Mouse (Mus musculus): ENCODE measurements at regions not wholly inside any gene's neighbourhood (a gene's known extent, or its start where the extent isn't known, plus 50 kb on each side); places are given as distances from the start of the nearest gene placed in this dataset.
A peak's percentile ranks its signal among the peaks of the same experiment; 100 is the strongest.

DNA sequence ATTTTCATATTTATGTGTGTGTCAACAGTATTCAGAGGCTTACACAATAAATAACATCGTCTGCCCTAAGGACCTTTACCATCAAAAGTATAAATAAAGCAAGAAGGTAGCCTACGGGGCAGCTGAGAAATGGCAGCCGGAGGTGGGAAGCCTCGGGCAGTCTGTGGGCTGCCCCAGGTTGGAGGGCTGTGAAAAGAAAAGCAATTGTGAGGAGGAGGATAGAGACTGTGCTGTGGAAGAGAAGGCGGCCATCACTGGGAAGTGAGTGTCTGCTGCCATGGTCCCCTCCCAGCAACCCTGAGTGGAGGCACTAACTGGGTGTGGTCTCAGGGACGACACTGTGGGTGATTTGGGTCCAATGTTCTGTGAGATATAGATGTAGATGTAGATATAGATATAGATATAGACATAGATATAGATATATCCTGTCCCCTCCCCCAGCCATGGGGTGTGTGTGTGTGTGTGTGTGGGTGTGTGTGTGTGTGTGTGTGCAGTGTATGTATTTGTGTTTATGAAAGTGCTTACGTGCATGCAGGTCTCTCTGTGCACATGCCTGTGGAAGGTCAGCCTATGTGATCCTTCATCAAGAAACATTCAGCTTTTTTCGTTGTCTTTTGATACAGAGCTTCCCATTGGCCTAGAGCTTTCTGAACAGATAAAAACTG lies 220.6 kb upstream of the Noct start:
- no peak for DNase-seq (ENCODE audit: low spot score in 2 of 2)

DNA sequence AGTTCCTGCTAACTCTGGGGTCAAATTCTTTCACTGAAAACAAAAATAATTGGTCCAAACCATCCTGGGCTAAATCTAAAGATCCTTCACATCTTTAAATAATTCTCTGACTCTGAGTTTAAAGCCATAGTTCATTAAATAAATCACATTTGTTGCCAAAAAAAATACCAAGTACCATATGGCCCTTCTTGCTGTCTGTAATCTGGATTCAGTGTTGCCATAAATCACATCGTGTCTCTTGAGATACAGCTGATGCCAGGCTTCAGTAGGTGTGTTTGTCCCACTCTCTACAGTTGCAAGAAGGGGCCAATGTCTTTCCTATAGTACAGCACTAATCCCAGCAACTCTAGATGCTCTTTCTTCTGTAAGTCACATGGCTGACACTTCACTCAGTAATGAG lies 220.0 kb upstream of the Noct start:
- no peak for DNase-seq (ENCODE audit: low spot score in 2 of 2)

DNA sequence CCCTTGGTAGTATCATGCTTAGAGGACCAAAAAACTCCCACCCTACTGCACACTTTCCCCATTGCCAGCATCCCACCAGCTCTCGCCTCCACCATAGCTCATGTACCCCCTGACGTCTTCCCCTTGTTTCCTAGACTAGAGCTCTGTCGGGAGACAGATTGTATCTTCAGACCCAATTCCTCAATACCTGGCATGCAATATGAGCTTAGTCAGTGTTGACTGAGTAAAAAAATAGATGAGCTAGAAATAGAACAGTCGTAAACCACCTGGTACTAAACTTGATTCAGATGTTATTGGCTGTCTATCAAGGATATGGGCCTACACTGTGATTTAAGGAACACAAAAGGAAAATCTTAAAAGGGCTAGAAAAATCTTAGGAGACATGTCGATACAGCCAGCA lies 215.1 kb upstream of the Noct start:
- no peak for DNase-seq (ENCODE audit: low spot score in 2 of 2)

DNA sequence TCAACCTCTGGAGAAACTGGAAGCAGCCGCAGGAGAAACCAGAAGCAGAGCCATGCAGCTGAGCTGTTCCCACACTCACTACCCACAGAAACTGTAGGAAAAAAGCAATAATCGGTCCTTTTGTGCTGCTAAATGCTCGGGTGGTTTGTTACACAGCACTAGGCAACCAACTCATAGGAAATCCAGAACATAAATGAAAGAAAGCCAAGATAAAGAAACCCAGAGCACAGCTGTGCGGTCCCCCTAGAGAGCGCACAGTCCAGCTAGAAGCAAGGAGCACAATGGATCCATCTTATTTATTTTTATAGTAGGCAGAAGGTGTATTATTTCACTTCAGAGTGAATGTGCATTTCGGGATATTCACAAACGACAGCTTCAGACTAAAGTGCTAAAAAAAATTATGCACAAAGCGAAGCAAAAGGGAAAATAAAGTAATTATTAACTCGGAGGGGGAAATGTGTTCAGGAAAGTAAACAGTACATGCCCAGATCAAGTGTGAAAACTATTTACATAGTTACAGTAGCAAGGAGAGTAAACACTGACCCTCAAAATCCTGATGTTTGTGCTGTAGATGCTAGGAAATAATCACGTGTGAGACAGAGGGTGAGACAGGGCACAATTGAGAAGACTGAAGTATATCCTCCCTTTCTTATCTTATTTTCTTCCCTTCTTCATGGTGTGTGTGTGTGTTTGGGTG lies 204.4 kb upstream of the Noct start:
- DNase-seq (ENCODE audit: low spot score in 2 of 2): no peak

DNA sequence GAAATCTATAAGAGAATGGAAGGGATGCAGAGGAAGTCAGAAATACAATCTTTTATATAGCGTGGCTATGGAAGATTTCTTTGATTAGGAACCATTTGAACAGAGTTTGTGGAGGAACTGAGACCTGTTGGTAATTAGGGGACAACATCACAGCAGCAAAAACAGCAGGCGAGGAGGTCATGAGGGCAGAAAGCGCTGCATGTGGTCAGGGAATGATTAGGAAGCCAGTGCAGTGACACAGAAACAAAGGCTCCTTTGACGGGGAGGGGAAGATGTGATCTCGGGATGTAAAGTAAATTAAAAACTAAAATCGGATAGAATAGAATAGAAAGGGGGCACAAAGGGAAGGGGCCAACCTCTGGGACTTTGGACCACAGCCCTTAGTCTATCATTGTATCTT lies 199.6 kb upstream of the Noct start:
- no peak for DNase-seq (ENCODE audit: low spot score in 2 of 2)

DNA sequence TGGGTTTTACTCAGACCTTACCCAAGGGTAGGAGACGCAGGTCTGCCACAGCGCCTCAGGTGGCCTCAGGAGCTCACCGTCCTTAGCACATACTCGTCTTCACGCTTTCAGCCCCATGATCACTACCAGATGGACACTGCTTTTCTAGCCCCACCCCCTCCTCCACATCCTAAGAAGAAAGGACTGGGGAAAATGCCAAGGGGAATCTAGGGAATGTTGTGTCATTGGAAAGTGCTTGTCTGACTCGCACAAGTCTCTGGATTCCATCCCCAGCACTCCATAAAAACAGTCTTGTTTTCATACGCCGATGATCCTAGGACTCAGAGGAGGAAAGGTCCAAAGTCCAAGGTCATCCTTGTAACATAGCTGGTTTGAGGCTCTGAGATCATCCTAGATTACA lies 192.4 kb upstream of the Noct start:
- DNase-seq (ENCODE audit: low spot score in 2 of 2): peak; percentile 3 to 15

DNA sequence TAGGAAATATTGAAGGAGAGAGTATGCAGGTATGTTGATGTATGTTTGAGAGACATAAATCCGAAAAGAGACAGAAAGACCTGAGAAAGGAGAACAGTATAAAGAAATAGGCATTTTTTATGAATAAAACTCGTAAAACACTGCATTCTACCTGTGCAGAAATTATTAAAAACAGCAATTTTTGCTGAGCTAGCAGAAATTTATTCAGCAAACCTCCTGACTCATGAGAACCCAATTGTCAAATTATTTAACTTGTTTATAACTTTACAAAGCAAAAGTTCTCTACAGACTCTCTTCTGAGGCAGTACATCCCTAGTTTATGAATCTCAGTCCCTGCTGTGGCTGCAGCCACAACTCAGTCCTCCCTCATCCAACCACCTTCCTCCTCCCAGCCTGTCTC lies 191.0 kb upstream of the Noct start:
- no peak for DNase-seq (ENCODE audit: low spot score in 2 of 2)

DNA sequence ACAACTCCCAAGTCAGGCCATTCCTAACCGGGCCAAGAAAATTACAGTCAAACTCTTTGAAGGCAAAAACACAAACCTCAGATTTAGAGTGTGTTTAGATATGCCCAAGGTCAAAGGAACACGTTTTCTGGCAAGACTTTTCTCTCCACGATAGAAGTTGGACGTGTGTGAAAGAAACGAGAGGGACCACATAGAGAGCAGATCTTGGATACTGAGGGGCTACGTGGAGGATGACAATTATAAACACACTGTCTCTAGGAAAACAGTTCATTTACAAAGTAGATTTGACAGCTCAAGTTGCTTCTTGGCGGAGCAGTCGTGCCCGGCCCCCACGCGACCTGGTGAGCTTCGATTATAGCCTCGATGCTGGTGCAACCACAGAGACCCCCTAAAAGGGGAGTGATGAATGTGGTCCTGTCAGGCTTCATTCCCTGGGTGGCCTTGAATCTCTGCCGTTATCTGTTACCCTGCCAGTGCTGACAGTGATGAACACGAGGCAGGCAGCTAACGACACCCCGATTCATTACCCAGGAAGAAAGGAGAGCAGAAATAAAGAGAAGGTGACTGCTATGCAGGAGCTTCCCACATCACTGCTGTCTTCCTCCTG lies 187.4 kb upstream of the Noct start:
- no peak for DNase-seq (ENCODE audit: low spot score in 2 of 2)

DNA sequence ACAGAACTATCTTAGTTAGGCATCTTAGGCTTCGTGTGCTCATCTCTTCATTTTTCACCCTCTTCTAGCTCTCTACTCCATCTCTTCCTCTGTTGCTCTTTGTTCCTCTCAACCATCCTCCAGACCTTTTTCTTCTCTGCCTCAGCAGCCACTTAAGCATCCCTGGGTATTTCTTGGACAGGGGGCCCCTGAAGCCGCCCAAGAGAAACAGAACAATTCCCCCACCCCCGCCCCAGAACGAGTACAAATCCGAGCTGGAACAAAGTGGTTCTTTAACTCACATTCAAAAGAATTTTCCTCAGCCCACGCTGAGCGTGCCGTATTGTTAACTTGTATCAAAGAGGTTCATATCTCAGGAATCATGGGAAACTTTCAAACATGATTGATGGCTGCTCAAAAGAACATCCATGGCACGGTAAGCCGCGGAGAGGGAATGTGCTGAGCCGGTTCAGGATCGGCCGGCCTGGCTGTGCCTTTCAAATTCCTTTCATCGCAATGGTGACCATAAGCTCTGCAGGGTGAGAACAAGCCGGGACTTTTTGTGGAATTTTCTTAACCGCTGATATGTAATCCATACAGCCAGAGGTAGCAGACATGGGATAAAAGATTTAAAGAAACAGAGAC lies 181.9 kb upstream of the Noct start:
- no peak for DNase-seq (ENCODE audit: low spot score in 2 of 2)

DNA sequence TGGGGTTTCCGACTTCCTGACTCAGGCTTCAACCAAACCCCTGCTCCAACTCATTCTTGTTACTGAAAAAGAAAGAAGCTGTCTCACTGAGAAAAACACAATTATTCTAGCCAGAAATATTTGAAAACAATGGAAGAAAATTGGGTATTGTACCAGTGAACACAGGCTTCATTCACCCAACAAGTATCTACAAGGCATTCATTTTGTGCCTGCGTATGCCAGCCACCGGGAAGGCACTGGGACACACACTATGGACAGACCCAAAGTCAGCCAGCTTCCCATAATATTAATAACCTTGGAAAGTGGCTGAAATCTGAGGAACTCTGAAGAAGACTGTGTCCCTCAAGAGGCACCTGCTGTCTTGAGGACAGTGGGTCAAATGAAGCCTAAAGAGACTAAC lies 175.5 kb upstream of the Noct start:
- no peak for DNase-seq (ENCODE audit: low spot score in 2 of 2)

DNA sequence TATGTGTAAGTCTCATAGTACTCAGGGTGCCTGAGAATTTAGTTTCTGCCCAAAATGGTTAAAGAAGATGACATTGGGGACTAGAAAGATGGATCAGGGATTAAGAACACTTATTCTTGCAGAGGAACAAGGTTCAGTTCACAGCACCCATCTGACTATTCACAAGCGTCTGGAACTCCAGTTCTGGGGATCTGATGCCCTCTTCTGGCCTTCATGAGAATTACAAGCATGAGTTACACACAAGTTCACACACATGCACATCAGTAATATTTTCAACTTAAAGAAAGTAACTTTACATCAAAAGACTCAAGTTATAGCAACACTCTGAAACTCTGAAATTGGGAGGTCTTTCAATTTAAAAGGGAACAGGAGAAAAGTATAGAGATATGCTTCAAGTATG lies 174.1 kb upstream of the Noct start:
- no peak for DNase-seq (ENCODE audit: low spot score in 2 of 2)

DNA sequence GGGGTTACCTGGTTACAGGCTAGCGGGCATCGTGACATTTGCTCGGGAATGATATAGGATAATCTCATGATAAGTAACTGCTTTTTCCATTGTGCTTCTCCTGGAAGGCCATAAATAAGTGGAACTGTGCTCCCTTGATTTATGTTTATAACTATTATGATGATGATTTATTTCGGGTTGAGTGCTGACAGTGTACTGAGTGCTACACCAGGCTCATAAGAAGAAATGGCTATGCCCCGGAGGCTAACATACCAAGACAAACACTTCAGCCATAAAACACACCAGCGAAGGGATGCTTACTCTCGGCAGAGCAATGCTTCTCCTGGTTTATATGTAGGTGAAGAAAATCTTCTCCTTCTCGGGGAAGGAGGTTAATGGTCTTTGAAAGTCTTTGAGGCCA lies 169.2 kb upstream of the Noct start:
- no peak for DNase-seq (ENCODE audit: low spot score in 2 of 2)

DNA sequence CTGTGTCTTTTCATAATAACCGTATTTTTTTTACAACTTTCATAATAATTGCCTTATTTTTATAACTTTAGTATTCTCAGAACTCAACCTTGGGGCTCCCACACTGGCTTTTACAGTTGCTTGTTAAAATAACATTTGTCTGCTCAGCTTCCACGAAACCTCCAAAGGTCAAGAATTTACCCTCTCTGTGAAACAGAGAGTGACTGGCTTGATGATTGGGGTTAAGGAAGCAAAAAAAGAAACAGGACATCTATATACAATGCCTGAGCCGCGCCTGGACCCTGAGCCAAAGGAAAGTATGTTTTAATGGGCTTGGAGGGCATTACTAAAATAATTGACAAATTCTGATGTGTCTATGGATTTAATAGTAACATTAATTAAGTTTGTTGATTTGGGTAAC lies 160.0 kb upstream of the Noct start:
- no peak for DNase-seq (ENCODE audit: low spot score in 2 of 2)

DNA sequence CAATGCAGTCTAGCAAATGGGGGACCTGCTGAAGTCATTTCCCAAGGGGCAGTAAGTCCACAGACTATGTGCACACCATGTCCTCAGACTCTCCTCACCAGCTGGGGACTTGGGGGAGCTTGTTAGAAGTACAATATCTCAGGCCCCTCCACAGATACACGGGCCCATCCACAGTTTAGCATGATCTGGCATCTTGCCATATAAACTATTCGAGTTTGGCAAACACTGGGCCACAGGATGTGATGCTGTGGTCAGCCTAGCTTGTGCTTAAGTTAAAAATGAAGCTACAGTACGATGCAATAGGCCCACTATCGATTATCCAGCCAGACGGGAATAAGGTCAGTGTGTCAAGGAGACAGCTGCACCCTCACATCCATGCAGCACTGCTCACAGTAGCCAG lies 157.9 kb upstream of the Noct start:
- no peak for DNase-seq (ENCODE audit: low spot score in 2 of 2)

DNA sequence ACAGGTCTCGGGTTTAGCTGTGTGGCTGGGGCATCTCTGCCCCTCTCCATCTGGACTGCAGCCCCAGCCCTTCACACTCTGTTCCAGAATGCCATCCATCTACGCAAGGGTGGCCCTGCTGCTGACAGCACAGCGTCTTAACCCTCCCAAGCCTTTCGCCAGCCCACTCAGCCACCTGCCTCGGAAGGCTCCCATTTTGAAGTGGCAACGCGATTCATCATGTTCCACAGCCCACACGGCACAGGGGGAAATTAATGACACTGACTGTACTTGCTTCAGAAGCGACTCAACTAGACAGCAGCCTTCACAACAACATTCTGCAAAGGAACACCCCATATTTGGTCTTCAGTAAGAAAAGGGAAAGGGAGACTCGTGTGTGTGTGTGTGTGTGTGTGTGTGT lies 151.8 kb upstream of the Noct start:
- DNase-seq (ENCODE audit: low spot score in 2 of 2): no peak

DNA sequence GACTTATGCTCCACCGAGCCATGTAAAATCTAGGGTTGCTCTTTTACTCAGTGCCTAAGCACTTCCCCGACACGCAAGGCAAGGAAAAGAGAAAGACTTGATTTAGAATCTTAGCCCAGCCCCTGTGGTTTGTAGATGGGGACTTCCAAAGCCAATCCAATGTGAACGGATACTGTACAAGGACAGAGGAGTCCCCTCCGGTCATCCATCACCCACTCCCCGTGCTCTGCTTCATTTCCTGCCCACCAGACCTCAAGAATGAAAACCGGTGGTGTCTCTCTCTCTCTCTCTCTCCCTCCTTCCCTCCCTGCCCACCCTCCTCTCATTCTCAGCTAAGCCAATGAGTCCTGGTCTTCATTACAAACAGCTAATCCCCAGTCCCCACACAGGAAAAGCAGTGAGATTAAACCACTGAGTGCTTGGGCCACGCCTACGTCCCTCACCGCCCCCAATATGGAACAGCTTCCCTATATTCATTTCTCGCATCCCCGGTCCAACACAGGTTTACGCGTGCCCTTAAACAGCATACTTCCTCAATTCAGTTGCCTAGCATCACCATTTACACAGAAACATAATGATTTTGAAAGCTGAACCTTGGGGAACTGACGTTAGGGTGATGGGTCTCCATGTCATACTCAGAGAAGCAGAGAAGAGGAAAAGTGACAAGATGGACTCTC lies 151.1 kb upstream of the Noct start:
- no peak for DNase-seq (ENCODE audit: low spot score in 2 of 2)

DNA sequence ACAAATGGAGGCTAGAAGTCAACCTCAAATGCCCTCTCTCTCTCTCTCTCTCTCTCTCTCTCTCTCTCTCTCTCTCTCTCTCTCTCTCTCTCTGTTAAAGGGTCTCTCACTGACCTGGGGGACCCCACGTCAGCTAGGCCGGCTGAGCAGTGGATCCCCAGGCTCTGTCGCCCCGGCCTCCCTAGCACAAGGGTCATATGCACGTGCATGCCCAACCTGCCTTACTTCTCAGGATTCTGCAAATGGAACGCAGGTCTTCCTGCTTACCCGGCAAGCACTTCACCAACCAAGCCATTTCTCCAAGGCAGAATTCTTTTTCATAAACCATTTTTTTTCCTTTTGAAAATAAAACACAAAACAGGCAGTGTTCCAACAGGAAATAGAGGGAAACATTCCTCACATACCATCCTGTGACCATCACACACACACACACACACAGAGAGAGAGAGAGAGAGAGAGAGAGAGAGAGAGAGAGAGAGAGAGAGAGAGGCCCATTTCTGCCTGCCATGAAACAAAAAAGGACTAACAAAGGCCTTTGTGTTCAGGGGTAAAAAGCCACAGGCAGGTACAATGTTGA lies 150.4 kb upstream of the Noct start:
- DNase-seq (ENCODE audit: low spot score in 2 of 2): no peak

DNA sequence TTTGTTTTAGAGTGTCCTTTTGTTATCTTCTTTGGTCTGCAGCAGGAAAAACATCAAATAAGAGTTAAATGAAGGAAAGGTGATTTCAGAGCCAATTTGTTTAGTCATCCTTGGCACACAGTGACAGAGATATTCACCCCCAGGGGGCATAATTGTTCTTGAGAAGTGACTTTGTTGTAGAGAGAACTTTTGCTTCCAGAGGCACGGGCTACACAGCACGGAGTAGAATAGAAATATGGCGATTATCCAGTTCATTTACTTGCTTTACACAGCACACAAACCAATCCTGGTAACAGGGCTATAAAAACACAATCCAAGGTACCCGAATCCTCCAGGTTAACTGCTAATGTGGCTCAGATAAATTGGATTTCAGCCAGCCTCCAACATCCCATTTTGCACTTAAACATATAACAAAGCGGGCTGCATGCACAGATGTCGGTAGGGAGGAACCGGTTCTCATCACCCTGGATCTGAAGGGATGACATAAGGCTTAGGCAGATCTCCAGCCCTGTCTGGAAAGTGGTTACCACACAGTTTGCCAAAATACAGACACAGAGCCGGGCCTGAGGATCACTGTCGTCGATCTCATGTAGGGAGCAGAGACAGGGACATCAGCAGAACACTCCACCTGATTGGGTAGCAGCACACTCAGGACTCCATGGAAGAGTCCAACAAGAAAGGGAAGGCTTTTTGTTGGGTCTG lies 148.9 kb upstream of the Noct start:
- DNase-seq (ENCODE audit: low spot score in 2 of 2): peak; percentile 8 to 17

DNA sequence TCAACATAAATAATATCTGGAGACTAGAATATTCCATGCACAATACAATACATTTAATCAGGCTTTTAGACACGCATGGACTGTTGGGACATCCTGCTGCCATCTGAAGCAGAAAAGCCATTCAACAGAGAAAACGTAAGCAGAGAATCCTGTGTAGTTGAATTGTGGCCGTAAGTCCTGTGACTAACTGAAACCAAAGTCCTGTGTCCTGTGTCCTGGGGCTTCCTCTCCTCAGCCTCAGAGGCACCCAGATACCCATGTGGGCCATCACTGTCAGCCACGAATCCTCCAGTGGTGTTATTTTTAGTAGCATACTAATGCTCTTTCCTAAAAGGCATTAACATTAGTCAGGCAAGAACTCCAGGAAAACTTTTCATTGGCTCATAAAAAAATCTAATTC lies 145.8 kb upstream of the Noct start:
- DNase-seq (ENCODE audit: low spot score in 2 of 2): no peak

DNA sequence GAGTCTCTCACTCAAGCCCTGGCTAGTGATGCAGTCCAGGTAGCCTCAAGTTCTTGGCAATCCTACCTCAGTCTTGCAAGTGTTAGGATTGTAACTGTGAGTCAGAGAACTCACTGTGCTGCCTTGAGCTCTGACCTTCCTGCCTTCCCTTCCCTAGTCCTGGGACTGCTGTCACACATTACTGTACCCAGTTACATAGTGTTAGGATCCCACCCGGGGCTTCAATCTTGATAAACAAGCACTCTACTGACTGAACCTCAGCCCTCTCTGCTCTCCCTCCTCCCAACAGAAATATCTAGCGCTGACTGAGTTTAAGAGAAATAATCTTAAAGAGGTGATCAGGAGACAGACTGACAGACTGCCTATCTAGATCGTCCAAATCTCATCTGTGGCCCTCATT lies 143.8 kb upstream of the Noct start:
- no peak for DNase-seq (ENCODE audit: low spot score in 2 of 2)

DNA sequence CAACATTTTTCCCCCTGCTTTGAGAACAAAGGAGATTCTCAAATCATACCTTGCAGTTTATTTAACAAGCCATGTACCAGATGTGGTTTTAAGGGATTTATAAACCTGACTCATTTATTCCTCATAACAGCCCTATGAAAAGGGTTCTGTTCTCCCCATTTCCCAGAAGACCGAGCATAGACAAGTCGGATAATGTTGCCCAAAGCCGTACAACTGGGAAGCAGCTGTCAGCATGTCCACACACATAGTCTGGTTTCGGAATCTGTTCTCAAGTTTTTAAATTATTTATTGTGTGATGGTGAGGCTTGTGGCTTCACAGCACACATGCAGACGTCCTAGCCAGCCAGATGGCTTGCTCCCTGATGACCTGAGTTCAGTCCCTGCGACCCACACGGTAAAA lies 143.4 kb upstream of the Noct start:
- no peak for DNase-seq (ENCODE audit: low spot score in 2 of 2)
